Mouse (Mus musculus) WW6 (cell line): Measurements from ENCODE around the gene Il21r.
A peak's percentile ranks its signal among the peaks of the same experiment; 100 is the strongest.

Experiments used
- DNase-seq: peaks from one replicate; pipeline ENCODE4 v3.0.0-alpha.2; 2013; ENCODE audit warnings: low read depth, low spot score

Il21r gene

GRCm38 (mm10) chr7:125638870-125639386 is 35.7 kb downstream of the Il21r start:
- DNase-seq = peak; percentile 26

- DNase-seq = no peak
Observed at GRCm38 (mm10) chr7:125643880-125644279, 40.7 kb downstream of the Il21r start.

DNA sequence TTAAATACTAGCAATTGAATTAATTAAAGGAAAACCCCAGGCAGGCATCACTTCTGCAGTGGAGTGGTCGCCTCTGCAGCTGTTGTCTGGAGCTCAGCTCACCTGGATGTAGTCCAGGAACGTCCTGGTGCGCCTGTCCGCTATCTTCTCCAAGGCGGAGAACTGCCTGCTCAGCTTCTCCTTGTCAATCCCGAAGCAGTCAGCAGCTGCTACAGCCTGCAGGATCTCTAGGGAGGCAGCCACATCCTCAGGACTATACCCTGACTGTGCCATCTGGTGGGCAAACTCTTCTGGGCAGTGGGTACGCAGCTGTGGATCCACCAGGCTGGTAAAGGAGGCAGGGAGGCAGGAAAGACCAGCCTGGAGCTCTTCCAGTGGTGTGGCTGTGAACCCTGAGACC is 42.2 kb downstream of the Il21r start:
- DNase-seq = no peak

DNA sequence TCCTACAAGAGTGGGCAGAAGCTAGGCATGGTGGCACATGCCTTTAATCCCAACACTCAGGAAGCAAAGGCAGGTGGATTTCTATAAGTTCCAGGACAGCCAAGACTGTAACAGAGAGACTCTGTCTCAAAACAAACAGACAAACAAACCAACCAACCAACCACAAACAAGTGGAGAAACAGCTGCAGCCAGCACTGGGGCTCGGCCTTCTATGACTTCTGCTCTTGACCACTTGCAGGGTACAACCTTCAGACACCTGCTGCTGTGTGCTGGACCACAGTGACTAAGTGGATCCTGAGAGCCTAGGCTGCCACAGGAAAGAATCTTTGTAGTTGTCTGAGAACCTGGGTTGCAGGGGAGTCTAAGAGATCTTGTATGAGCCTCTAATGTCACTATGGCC is 45.8 kb downstream of the Il21r start:
- DNase-seq = no peak

DNA sequence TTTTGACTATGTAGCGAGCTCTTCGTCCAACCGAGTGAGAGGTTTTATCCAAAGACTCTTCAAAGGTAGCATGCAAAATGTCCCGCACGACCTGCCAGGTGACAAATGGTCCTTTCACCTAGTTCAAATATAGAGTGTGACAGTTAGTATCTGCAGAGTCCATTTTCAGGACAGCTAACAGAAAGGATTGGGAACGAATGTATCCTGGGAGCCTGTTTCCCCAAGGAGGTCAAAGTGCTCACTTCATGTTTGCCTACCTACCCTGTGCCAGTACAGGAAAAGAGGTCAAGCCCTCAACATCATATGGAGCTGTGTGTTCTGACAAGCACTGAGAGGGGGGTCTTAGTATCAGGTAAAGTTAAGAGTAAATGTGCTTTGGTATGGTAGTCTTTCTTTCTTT is 54.3 kb downstream of the Il21r start:
- no peak for DNase-seq

GRCm38 (mm10) chr7:125663654-125664053 is 60.4 kb downstream of the Il21r start:
- DNase-seq = no peak

GRCm38 (mm10) chr7:125670865-125671264 is 67.6 kb downstream of the Il21r start:
- DNase-seq = no peak

DNA sequence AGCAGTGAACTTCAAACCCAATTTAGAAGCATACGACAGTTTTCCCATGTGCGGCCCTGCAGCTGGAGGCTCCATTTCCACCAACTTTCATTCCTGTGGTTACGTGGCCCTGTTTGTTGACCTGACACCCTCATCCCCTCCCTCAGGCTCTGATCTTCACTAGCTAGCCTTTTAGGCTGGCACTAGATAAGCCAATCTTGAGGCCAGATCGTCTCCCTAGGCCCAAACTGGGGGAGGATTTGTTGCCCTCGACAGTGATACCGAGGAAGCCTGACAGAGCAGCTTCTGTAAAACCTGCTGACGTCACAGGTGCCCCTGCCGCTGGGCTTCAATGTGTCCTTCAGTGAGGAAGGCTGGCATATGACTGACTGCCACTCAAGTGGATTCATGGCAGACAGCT is 68.2 kb downstream of the Il21r start:
- no peak for DNase-seq

GRCm38 (mm10) chr7:125674916-125675315 is 71.7 kb downstream of the Il21r start:
- no peak for DNase-seq

DNA sequence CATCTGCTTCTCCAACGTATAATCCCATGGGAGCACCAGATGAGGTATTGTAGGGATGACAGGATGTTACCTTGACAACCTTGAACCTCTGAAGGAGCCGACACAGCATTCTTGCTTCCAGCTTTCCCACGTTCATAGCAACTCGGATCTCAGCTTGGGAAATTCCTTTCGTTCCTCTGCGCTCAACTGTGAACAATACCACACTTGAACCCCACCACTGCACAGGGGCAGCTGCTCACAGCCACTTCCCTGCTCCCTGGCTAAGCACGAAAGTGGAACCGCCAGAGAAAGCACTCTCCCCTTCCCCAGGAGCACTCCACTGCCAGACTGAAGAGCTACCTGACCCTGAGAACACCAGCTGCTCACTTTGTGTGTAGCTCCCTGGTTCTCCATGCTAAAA is 75.5 kb downstream of the Il21r start:
- no peak for DNase-seq

- no peak for DNase-seq
Observed at GRCm38 (mm10) chr7:125679936-125680335, 76.7 kb downstream of the Il21r start.
